Mouse (Mus musculus): Measurements from ENCODE around the gene Fam167b.

Fam167b gene

DNA sequence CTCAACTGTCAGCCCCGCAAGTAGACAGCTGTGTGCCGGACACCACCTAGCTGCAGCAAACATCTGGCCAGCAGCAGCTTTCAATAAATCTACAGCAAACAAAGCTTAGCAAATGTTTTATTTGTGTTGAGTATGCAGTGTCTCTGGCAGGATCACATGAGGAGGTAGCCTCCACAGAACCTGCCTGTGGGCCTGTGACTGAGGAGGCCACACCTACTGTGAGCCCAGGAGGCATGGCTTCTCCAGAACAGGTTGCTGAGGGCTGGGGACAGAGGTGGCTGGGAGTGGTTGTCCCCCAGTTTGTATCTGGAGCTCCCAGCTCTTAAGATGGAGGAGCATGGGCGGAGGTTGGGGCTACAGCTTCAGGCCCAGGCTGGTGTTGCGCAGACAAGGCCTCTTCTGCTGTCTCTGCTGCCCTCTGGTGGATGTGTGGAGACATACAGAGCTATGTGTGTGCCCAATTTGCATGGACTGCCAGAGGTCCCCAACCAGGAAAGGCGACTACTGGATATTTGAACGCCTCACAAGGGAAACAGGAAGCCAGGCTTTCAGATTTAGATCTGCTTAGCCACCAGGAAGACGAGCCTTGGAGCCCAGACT, 30.2 kb upstream of the Fam167b start:
- DNase-seq (ENCODE audit: low spot score) = peak; percentile 85

- peak; percentile 81 for DNase-seq (ENCODE audit: low spot score)
These were observed 22.1 kb upstream of the Fam167b start, which contains the start of the genes Eif3i and Tmem234 for GRCm38 (mm10) chr4:129600233-129601158. Eif3i (minus strand) TSS chr4:129600648. Tmem234 (plus strand) TSS chr4:129600668.

GRCm38 (mm10) chr4:129588865-129589264, 10.5 kb upstream of the Fam167b start:
- no peak for DNase-seq (ENCODE audit: low spot score)

DNA sequence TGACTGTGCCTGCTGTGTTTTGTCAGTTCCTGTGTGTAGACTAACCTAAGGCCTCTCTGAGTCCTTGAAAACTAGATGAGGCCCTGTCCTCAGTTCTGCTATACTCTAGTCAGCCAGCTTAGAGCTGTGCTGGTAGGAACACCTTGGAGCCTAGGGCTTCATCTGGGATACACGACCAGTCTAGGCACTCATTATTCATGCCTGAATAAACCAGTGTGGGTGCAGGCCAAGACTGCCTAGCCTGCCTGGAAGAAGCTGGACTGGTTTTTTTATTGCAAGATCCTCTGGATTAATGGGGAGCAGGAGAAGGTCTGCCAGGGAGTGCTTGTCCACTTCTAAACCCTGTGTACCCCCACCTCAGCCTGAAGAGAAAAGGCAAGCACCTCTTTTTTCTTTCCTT, 8.6 kb upstream of the Fam167b start:
- DNase-seq (ENCODE audit: low spot score) = no peak

DNA sequence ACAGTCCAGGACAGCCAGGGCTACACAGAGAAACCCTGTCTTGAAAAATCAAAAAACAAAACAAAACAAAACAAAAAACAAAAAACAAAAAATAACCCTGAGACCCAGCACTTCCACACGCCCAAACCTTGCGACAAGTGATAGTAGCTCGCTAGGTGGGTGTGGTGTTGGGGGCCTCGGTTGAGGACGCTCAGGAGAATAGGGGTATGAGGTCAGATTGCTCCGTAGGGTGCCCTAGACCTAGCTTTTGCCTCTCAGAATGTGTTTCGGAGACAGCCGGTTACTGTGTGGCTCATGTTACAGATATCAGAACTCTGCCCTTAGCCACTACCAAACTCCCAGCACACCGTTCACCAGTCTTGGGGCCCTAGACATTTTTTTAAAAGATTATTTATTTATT, 7.4 kb upstream of the Fam167b start:
- no peak for DNase-seq (ENCODE audit: low spot score)

DNA sequence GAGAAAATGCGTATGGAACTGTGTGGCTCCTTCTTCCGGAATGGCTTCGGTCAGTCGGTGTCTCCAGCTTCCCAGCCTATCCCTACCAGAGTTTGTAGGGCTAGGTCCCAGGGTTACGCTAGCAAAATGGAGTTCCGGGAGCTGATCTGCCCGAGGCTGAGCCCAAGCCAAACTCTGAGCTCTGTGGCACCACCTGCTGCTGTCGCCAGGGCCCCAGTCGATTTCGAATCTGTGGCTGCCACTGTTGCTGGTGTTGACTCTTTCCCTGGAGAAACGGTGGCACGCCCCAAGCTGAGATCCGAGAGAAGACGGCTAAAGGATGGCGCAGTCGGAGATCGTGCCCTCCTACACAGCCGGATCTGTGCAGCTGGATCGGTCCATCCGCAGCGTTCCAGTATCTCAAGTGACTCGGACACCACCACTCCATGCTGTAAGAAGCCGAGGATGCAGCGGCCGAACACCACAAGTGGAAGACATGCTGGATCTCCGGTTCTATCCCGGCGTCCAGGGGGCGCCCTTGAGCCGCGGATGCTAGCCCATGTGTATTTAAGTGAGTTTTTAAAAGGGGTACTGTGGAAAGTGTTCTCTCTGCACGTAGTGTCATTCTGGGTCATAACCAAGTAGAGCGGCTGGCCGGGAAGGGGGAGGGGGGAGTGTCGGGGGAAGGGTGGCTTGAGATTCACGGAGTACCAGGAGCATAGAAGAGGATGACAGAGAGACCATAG, 6.7 kb upstream of the Fam167b start:
- peak; percentile 55 for DNase-seq (ENCODE audit: low spot score)

DNA sequence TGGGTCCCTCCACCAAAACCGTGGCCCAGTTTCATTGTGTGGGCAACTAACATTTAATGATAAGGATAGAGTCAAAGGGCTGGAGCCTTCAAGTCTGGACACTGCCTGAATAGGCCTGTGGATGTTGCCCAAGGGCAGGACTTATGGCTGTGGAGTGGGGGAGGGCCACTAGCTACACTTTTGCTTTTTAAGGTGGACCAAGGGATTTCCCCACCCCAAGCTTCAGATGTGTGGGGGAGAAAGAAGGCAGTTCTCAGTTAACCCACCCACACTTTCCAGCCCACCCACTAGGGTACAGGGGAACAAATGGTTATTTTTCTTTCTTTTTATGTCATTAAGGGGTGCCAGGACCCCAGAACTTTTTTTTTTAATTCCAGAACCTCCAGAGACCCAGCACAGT, 6.0 kb upstream of the Fam167b start:
- no peak for DNase-seq (ENCODE audit: low spot score)

DNA sequence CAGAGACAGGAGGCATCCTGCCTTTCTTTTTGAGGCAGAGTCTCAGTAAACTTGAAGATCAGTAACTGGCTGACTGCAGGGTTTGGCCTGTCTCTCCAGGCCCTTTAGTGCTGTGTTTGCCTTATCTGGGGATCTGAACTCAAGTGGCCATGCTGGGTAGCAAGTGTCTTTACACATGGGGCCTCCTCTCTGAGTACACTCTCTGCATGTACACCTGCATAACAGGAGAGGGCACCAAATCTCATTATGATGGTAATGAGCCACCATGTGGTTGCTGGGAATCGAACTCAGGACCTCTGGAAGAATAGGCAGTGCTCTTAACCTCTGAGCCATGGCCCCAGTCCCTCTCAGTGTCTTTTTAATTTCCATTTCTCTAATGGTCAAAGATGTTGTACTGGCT, 3.9 kb upstream of the Fam167b start:
- DNase-seq (ENCODE audit: low spot score) = no peak

DNA sequence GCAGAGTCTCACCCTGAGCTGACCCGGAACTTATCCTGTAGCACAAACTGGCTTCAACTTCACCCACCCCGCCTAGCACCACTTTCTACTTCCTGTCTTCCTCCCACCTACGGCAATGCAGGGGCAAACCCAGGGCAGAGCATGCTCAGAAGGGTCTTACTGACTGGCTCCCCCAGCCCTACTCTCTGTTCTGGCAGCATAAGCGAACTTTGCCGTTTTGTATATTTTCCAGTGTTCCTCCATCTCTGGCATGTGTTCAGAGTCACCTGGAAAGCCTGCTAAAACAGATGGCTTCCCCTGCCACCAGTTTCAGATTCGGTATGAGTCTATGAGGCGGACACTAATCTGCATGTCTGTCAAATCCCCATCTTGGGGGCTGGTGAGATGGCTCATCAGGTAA, 2.0 kb upstream of the Fam167b start:
- DNase-seq (ENCODE audit: low spot score) = no peak

- no peak for DNase-seq (ENCODE audit: low spot score)
These were observed 661 bp downstream of the Fam167b start for GRCm38 (mm10) chr4:129577688-129578087.

DNA sequence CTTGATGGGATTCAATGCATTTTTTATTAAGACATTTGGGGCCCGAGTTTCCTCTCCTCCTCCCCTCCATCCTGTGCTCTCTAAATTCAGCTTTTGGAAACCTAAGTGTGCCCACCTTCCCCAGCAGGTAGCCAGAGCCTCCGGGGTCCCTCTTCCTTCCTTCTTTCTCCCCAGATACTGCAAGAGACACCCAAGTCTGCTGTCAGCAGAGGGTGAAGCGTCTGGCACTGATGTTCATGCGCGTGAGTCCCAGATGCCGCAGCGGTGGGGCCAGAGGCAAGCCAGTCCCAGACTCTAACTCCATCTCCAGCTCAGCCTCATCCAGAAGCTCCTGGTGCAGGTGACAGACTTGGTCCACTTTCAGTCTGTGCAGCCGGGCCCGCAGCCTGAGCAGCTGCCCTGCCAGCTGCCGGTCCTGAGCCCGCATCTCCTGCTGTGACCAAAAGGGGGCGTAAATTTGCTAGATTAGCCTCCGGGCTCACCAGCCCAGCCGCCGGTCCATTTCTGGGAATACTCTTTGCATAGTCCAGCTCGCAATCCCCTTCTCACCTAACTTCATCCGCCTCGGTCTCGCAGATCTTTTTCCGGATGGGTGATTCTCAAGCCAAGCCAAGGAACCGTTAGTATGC, 1.4 kb downstream of the Fam167b start:
- DNase-seq (ENCODE audit: low spot score) = peak; percentile 64

DNA sequence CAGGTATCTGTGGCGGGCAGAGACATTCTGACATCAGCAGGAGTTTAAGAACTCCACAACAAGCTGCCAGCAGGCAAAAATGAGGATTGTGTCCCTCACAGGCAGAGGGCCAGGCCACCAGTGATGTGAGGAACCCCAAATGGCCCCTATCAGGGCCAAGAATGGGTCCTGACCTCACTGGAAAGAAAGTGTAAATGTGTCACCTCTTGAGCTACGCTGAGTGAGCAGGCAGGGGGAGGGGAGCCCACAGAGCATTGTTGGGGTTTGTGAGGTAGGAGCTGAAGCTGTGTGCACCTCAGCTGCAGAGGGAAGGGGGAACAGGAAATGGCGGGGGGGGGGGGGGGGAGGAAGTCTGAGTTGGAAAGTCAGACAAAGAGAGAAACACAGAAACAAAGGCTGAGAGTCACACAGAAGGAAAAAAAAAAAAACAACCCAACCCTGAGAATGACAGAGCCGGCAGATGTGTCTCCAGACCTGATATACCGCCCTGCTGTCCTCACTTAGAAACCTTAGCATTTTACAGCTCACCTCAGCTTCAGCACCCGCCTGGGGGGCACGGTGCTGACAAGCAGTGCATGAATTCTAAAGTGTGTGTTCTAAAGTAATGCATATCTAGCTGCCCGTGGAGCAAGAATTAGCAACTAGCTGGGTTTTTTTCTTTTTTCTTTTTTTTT, 3.0 kb downstream of the Fam167b start:
- DNase-seq (ENCODE audit: low spot score) = no peak

GRCm38 (mm10) chr4:129573430-129573829, 4.9 kb downstream of the Fam167b start, which contains the start of gene Lck:
Lck (minus strand) TSS chr4:129573641.
- DNase-seq (ENCODE audit: low spot score) = no peak

DNA sequence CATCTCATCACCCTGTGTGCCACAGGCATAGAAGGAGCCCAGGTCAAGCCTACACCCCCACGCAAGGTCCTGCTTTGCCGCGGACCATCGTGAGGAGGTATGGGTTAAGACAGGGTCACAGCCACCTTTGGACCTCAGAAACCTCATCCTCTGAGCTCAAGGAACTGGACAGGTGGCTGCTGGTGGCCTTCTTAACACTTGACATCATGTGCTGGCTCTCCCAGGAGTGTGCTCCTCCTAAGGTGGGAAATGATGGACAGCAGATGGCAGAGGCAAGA, 5.3 kb downstream of the Fam167b start:
- DNase-seq (ENCODE audit: low spot score) = no peak

DNA sequence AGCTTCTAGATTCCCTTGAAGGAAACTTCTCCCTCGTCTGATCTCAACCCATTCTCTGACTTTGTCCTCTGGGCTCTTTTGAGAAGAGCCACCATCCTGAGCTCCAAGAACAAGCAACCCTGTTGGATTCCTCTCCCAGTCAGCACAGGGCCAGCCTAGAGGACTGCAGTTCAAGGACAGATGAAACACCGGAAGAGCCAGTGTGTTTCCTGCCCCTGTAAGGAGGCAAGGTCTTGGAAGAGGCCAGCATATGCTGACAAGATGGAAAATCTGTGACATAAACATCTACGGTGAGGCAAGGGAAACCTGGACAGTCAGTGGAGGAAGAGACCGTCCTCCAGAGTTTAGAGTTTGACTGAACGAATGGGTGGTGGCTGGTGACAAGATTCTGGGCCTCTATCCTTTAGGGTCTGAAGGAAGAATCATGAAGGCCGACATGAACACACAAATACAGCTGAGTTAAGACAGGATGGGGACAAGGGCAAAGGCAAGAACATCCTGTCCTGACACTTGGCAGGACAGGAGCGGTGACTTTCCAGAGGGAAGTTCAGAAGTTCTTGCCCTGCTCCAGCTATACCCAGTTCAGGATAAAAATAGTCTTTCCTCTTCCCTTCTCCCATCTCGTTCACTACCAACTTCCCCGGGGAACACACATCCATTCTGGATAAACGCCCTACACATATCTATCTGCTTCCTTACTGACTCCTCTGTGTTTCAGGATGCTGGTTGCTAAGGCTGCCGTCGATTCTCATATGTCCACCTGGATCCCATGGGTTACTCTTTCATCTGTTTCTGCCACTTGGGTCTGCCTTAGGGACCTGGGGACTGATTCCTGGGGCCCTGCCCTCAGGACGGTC, 5.9 kb downstream of the Fam167b start:
- DNase-seq (ENCODE audit: low spot score) = no peak

GRCm38 (mm10) chr4:129571551-129572084, 6.7 kb downstream of the Fam167b start:
- no peak for DNase-seq (ENCODE audit: low spot score)

GRCm38 (mm10) chr4:129570028-129570427, 8.3 kb downstream of the Fam167b start:
- no peak for DNase-seq (ENCODE audit: low spot score)

DNA sequence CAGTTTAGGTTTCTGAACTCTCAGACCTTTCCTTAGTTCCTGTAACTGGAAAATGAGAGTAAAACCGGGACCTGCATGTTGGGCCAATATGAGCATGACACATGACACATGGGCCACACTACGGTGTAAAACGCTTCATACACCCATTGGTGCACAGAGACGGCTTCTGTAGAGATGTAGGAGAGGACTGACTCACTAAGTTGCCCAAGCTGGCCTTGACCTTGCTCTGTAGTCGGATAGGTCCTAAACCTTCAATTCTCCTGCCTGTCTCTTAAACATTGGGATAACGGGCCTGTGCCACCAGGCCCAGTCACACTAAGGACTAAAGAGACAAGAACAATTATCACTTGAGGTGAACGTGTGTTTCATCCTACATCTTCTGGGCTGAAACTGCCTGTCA, 10.0 kb downstream of the Fam167b start:
- no peak for DNase-seq (ENCODE audit: low spot score)

- DNase-seq (ENCODE audit: low spot score) = no peak
These were observed 13.2 kb downstream of the Fam167b start for GRCm38 (mm10) chr4:129565139-129565538.

GRCm38 (mm10) chr4:129563718-129564117, 14.6 kb downstream of the Fam167b start:
- no peak for DNase-seq (ENCODE audit: low spot score)

DNA sequence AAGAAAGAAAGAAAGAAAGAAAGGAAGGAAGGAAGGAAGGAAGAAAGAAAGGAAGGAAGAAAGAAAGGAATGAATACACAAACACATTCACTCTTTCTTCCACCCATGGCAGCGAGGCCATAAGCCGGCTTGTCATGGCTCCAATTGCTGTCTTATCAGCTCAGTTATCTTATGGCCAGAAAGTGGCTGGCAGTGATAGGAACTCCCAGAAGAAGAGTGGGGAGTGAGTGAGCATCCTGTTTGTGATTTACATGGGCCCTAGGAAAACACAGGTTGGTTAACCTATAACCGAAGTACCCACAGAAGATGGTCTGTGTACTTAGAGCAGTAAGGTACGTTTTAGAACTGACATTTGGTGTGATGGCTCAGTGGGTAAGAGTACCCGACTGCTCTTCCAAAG, 17.2 kb downstream of the Fam167b start:
- DNase-seq (ENCODE audit: low spot score) = no peak
